Mouse (Mus musculus) urinary bladder, adult 18-20 months (tissue): ENCODE data around the gene Slc35e3.

Source experiments
- DNase-seq, 2 experiments: peaks; one replicate each; pipeline ENCODE4 v3.0.0; 2022; ENCODE audit warnings: low spot score in 2 of 2, mixed read lengths in 2 of 2

Gene Slc35e3

GRCm38 (mm10) chr10:117698313-117699138 is 47.6 kb downstream of the Slc35e3 start:
- no peak for DNase-seq

GRCm38 (mm10) chr10:117697561-117698115 is 48.5 kb downstream of the Slc35e3 start:
- no peak for DNase-seq

DNA sequence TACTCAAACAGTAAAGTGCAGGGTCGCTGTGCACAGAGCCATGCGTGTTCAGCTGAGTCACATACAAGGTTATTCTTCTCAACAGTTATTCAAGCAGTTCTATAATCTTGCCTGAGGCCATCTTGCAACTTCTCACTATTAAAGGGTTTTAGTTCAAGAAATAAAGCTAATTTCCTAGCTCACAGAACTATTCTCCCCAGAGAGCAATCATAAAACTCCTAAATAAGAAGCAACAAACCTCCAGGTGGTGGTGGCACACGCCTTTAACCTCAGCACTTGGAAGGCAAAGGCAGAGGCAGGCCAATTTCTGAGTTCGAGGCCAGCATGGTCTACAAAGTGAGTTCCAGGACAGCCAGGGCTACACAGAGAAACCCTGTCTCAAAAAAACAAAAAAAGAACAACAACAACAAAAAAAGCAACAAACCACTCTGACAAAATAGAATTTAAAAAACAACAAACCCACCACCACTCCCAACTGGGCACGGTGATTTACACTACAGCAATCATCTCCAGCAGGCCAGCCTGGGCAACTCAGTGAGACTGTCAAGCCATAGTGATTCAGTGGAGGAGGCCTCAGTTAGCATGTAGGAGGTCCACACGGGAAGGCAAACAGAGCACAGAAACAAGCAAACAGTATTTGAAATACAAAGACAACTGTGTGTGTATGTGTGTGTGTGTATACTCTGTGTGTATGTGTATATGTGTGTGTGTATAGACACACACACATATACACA is 49.2 kb downstream of the Slc35e3 start:
- no peak for DNase-seq

DNA sequence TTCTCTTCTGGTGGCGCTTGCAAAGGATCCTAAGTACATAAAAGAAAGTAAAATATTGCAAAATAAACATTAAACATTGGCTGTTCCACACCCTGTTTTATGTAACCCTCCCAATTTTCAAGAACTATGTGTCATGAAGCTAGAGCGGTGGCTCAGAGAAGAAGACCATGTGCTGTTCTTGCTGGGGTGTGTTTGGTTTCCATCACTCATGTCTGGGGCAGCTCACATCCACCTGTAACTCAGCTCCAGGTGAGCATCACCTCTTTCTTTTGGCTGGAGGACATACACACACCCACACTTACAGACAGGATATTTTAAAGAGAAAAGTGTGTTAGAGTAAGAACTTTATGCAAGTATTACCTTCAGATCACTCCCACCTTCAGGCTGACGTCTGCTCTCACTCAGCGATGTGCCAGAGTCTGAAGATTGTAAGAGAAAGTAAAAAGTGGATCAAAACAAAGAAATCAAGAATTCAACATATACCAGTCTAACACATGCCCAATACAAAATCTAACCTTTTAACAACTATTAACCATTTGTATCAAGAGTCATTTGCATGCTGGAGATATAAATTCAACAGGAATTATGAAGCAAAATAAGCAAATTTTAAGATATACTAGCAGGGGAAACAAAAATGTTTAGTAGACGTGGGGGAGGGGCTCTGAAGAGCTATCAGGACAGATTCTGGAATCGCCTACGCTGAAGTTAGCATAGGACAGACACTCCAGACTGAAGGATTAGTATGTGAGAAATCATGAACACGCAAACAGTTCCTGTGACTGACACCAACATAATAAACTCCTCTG is 49.9 kb downstream of the Slc35e3 start:
- DNase-seq, result no peak

DNA sequence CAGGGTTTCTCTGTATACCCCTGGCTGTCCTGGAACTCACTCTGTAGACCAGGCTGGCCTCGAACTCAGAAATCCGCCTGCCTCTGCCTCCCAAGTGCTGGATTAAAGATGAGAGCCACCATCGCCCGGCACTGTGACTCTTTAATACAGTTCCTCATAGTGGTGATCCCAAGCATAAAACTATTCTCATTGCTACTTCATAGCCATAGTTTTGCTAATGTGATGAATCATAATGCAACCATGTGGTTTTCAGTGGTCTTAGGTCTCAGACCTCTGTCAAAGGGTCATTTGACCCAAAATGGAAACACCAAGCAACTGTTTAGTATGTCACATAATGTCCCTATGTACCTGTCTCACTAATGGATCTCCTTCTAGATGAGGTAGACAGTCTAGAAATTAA is 50.6 kb downstream of the Slc35e3 start:
- no peak for DNase-seq

DNA sequence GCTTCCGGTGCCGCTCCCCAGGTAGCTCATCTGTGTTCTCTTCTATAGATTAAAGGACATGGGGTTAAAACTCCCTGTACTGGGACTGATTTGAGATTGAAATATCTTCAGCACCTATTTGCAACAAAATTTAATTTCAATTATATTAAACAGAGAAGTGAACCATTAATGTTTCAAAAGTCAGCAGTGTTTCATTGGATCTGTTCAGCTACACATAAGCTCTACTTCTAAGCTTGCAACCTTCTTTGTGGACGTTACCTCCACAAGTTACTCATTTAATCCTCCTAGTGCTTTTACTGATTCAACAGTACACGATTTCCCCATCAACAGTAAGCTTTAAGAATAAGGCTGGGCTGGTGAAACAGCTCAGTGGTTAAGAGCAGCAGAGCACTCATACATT is 51.1 kb downstream of the Slc35e3 start:
- no peak for DNase-seq

DNA sequence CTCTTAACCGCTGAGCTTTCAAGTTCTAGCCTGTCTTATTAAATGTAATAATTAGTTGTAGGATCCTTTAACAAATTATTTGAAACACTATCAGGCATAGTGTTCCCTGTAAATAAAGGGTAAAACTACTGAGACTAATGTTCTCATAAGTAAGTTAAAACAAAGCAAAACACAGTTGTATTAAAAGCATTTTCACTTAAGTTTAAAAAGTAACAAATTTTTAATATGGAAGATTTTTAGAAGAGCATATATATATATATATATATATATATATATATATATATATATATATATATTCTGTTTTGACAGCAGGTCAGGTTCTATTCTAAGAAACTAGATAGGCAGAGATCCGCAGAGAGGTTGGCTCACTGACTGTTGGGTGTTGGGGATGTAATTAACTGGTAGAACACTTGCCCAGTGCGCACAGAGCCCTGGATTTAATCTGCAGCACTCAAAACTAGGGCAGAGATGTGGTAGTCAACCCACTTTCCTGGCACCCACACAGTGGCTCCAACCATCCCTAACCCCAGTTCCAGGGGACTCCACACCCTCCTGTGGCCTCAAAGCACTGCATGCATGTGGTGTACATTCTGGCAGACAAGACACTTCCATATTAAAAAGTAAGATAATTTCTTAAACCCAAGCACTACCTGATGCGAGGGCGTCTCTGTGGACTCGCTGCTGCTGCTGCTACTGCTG is 51.8 kb downstream of the Slc35e3 start:
- no peak for DNase-seq

- DNase-seq, result no peak
Observed at GRCm38 (mm10) chr10:117692953-117693352, 53.2 kb downstream of the Slc35e3 start.

GRCm38 (mm10) chr10:117692173-117692572 is 54.0 kb downstream of the Slc35e3 start:
- no peak for DNase-seq

DNA sequence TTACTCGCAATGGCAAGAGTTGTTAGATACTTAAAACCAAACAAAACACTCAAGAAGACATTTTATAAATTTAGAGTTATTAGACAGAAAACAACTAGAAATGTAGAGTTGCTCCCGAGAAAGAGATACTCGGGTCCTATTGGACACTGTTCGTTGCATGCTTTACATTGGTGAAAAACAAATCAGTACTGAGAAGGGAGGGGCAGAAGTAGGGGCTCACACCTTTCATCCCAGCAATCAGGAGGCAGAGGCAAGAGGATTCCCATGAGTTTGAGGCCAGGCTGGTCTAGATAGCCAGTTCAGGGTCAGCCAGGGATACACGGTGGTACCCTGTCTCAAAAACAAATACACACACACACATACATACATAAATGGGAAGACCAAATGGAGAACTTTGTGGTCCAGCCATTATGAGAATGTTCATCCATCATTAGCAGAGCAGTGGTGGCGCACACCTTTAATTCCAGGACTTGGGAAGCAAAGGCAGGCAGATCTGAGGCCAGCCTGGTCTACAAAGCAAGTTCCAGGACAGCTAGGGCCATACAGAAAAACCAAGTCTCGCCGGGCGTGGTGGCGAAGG is 54.7 kb downstream of the Slc35e3 start:
- no peak for DNase-seq

DNA sequence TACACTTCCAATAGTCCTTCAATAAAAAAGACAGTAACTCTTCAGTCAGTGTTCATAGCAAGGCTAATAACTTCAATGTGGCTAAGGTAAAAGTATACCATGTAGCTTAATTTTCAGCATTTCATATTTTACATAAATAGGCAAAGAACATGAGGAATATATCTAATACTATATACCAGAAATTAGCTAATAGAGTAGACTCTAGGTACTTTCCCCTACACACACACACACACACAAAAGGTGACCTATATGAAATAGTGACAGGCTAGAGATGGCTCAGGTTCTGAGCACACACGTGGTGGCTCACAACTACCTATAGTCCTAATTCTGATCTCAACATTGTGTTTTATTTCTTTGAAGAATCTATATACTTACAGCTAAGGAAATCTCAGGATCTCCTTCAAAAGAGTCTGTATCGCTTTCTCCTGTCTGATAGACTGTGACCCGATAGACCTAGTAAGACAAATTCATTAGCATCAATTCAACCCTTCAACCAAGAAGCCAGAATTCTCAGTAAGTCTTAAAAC is 55.3 kb downstream of the Slc35e3 start:
- DNase-seq, result no peak

GRCm38 (mm10) chr10:117690101-117690352 is 56.1 kb downstream of the Slc35e3 start:
- DNase-seq, result no peak

GRCm38 (mm10) chr10:117689297-117690100 is 56.7 kb downstream of the Slc35e3 start:
- no peak for DNase-seq

DNA sequence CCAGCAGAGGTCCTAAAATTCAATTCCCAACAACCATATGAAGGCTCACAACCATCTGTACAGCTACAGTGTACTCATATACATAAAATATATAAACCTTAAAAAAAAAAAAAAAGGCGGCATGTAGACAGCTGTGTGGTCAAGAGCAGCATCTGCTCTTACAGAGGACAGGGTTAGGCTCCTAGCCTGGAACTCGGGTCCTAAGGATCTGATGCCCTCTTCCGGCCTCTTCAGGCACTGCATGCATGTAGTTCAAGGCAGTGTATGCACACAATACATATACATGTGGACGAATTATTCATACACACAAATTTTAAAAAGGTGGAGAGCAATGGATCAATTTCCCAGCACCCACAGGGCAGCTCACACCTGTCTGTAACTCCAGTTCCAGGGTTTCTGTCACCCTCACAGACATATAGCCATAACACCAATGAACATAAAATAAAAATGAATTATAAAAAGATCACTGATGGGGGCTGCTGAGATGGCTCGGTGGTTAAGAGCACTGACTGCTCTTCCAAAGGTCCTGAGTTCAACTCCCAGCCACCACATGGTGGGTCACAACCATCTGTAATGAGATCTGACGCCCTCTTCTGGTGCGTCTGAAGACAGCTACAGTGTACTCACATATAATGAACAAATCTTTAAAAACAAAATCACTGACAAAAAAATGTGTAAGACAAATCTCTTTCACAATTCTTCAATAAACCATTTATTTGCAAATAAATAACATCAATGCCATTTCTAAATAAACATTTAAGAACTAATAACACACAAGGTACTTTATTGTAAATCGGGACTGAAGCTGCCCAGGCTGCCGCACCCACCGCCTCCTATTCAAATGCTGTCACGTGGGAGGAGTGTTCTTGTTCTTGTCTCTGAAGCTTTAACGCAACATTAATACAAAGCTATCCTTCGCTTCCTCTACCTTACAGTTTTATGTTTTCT is 57.7 kb downstream of the Slc35e3 start:
- no peak for DNase-seq

DNA sequence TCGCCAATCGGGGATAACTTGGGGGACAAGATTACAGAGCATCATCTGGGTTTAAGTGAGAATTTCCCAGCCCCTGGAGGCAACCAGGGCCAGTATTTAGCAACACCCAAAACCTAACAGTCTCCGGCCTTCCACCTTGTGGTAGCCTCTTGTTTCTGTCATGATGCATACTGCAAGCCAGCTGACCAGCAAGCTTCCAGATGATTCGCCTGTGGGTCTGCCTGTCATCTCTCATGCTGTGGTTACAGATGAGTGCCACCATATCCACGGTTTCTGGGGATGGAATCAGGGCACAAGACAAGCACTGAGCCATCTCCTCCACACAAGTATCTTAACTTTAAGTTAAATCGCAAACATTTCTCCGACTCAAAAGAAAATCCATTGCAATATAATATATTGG is 58.6 kb downstream of the Slc35e3 start:
- no peak for DNase-seq

GRCm38 (mm10) chr10:117687018-117687417 is 59.1 kb downstream of the Slc35e3 start:
- DNase-seq, result no peak

GRCm38 (mm10) chr10:117685849-117686591 is 60.1 kb downstream of the Slc35e3 start:
- DNase-seq, result no peak

- no peak for DNase-seq
Observed at GRCm38 (mm10) chr10:117685171-117685848, 60.9 kb downstream of the Slc35e3 start.
